Mouse (Mus musculus) forebrain, embryonic 11.5 days (tissue): ENCODE data around the gene Jaml. TPM values are rescaled to one million over a fixed set of nuclear protein-coding genes. Genes with fewer than 3 reads are reported as not detected.

Experiments
- ATAC-seq: fragments of 200-750 bp; cut with Nextera tagmentation; replicated peaks from 2 replicates; pipeline ENCODE4 v1.8.0; 2017; ENCODE audit warnings: moderate TSS enrichment; ENCODE audit not compliant: low FRiP score
- DNase-seq: peaks from one replicate; pipeline ENCODE4 v3.0.0-alpha.2; 2017; ENCODE audit warnings: low spot score
- H3K27ac ChIP-seq: fragments of 300-500 bp; sonication (generic); 2 replicates; pipeline ENCODE4 v1.5.1; 2014; ENCODE audit warnings: low read depth, low read length
- H3K27me3 ChIP-seq: fragments of 300-500 bp; sonication (generic); 2 replicates; pipeline ENCODE4 v1.6.1; 2014; ENCODE audit warnings: mild to moderate bottlenecking, low read length, mixed read lengths; ENCODE audit not compliant: control insufficient read depth, insufficient read depth
- H3K36me3 ChIP-seq: fragments of 300-500 bp; sonication (generic); 2 replicates; pipeline ENCODE4 v1.6.1; 2014; ENCODE audit warnings: mild to moderate bottlenecking, low read length, moderate library complexity, mixed read lengths; ENCODE audit not compliant: control insufficient read depth, insufficient read depth
- H3K4me1 ChIP-seq: fragments of 300-500 bp; sonication (generic); replicated peaks from 2 replicates; pipeline ENCODE4 v1.6.1; 2014; ENCODE audit warnings: low read length, mixed read lengths; ENCODE audit not compliant: control insufficient read depth, insufficient read depth
- H3K4me2 ChIP-seq: fragments of 300-500 bp; sonication (generic); 2 replicates; pipeline ENCODE4 v1.6.1; 2014; ENCODE audit warnings: low read depth, mild to moderate bottlenecking, low read length, moderate library complexity, mixed read lengths; ENCODE audit not compliant: severe bottlenecking
- H3K4me3 ChIP-seq: fragments of 300-500 bp; sonication (generic); 2 replicates; pipeline ENCODE4 v1.5.1; 2014; ENCODE audit warnings: low read depth, low read length
- H3K9ac ChIP-seq: fragments of 300-500 bp; sonication (generic); 2 replicates; pipeline ENCODE4 v1.6.1; 2014; ENCODE audit warnings: low read length
- H3K9me3 ChIP-seq: fragments of 300-500 bp; sonication (generic); 2 replicates; pipeline ENCODE4 v1.6.1; 2016; ENCODE audit warnings: low read length, mixed read lengths; ENCODE audit not compliant: control insufficient read depth
- WGBS: fragments of 180-500 bp; shearing (Covaris S2); extraction: QIAGEN DNeasy Blood & Tissue Kit; methylation state at CpG from one replicate; pipeline ENCODE4 v1.1.7; 2014; 5-methylcytosine and 5-hydroxymethylcytosine counted together
- polyA plus RNA-seq: library from polyadenylated mRNA; unstranded; fragments of >200 nt; fragmentation: Nextera tagmentation; extraction: Ambion mirVana; gene quantifications from 2 replicates; pipeline ENCODE4 v1.2.1, GENCODE M21; 2014

Gene Jaml
- polyA plus RNA-seq, 1 experiment from 2014 or later: not detected

GRCm38 (mm10) chr9:45088040-45088439, 9.1 kb downstream of the Jaml start:
- no peak overlapping the region for H3K9ac ChIP-seq
- no peaks in the 10 kb centered on the region for H3K27me3 ChIP-seq
- H3K9me3 ChIP-seq: no peaks in the 10 kb centered on the region
- no peaks in the 10 kb centered on the region for H3K4me1 ChIP-seq
- DNase-seq (no peak), ATAC-seq (no peak)
- H3K4me2 ChIP-seq: no peak overlapping the region
- H3K36me3 ChIP-seq: no peaks in the 10 kb centered on the region
- no peak overlapping the region for H3K27ac ChIP-seq
- no peak overlapping the region for H3K4me3 ChIP-seq

DNA sequence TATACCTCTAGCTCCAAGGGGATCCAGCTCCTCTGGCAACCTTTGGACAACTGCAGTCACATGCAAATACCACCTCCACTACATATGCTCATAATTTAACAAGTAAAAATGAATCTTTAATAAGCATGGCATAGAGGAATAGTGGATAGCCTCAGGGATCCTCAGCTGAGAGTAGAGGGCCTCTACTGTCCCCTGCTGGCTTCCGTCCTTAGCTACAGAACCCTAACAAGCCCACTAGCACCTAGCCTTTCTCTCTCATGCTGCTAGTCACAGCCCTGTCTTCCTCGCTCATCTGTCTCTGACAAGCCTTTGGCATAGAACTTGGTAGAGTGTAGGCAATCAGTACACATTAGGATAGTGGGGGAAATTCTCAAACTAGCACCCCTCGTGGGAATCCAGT, 11.8 kb downstream of the Jaml start:
- Histone ChIP-seq H3K9ac (no peak overlapping the region), H3K4me1 (no peaks in the 10 kb centered on the region), H3K36me3 (no peaks in the 10 kb centered on the region), H3K9me3 (no peaks in the 10 kb centered on the region), H3K27me3 (no peaks in the 10 kb centered on the region), H3K27ac (no peak overlapping the region), H3K4me2 (no peak overlapping the region), H3K4me3 (no peak overlapping the region)
- DNase-seq: no peak
- ATAC-seq: no peak
- WGBS: 75% methylated on average over 3 of the region's 3 CpGs

DNA sequence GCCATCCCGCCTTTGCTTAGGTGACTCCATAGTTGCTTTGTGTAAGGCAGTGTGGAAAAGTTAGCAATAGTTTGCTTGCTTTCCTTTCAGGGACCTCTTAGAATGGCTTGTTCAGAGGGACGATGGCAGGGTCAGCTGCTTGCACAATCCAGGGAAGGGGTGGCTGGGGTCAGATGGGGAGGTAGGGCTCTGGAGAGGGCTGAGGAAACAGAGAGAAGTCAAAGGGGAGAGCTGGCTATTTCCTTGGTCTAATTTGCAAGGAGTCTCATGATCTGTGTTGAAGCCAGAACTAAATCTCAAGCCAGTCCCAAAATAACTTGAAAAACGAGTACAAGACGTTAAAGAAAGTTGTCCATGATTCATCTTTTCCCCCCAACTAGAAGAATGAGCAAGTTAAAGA, 13.7 kb downstream of the Jaml start:
- no peaks in the 10 kb centered on the region for H3K9me3 ChIP-seq
- H3K4me1 ChIP-seq: no peaks in the 10 kb centered on the region
- no peaks in the 10 kb centered on the region; the same call in 1 of the 2 replicates for H3K27me3 ChIP-seq
- no peak overlapping the region for H3K27ac ChIP-seq
- H3K9ac ChIP-seq: no peak overlapping the region
- DNase-seq (no peak), ATAC-seq (no peak)
- no peaks in the 10 kb centered on the region for H3K36me3 ChIP-seq
- H3K4me3 ChIP-seq: no peak overlapping the region
- WGBS: 81% methylated on average over 4 of the region's 4 CpGs
- no peak overlapping the region for H3K4me2 ChIP-seq

DNA sequence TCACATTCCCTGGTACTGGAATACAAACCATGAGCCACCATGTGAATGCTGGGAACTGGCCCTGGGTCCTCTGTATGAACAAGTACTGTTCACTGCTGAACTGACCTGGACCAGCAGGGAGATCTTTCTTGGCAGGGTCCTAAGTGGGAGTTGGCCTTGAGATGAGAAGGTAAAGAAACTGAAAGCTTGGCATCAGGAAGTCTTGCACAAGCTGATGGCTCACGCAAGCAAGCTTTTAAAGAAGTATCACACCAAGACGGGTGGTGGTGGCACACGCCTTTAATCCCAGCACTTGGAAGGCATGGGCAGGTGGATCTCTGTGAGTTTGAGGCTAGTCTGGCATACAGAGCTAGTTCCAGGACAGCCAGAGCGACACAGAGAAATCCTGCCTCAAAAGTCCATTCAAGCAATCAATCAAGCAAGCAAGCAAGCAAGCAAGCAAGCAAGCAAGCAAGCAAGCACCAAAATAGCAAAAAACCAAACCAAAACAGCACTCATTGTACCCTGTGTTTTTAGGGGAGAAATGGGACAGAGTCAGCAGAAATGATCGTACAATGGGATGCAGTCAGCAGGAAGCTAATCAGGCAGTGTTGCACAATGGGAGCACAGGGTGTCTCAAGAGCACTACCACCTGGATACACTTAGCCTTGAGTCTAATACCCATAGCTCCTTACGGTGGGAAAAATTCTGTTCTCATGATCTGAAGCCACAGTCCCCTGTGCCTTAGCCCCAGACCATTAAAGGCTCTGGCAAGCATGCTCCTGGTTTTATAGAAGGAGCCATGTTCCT, 16.4 kb downstream of the Jaml start:
- no peak for ATAC-seq
- Histone ChIP-seq H3K4me3 (no peak overlapping the region), H3K27me3 (no peaks in the 10 kb centered on the region; the same call in 1 of the 2 replicates), H3K4me1 (no peaks in the 10 kb centered on the region), H3K36me3 (no peaks in the 10 kb centered on the region), H3K9me3 (no peaks in the 10 kb centered on the region), H3K4me2 (no peak overlapping the region), H3K9ac (no peak overlapping the region), H3K27ac (no peak overlapping the region)
- 79% methylated on average over 6 of the region's 6 CpGs for WGBS
- DNase-seq: no peak

- H3K9ac ChIP-seq: no peak overlapping the region
- no peak overlapping the region for H3K27ac ChIP-seq
- H3K4me3 ChIP-seq: no peak overlapping the region
- WGBS: 88% methylated on average over 5 of the region's 5 CpGs
- H3K27me3 ChIP-seq: no peaks in the 10 kb centered on the region; the same call in 1 of the 2 replicates
- DNase-seq (no peak), ATAC-seq (no peak)
- no peaks in the 10 kb centered on the region for H3K36me3 ChIP-seq
- H3K9me3 ChIP-seq: no peaks in the 10 kb centered on the region
- H3K4me2 ChIP-seq: no peak overlapping the region
- no peaks in the 10 kb centered on the region for H3K4me1 ChIP-seq
Observed at GRCm38 (mm10) chr9:45097877-45098276, 18.9 kb downstream of the Jaml start.

- Histone ChIP-seq H3K27ac (no peak overlapping the region), H3K27me3 (no peaks in the 10 kb centered on the region; the same call in 1 of the 2 replicates), H3K4me2 (no peak overlapping the region), H3K4me3 (no peak overlapping the region), H3K9ac (no peak overlapping the region), H3K36me3 (no peaks in the 10 kb centered on the region), H3K4me1 (no peaks in the 10 kb centered on the region), H3K9me3 (no peaks in the 10 kb centered on the region)
- WGBS: 73% methylated on average over 3 of the region's 3 CpGs
- DNase-seq: no peak
- no peak for ATAC-seq
Observed at GRCm38 (mm10) chr9:45098426-45098825, 19.4 kb downstream of the Jaml start.

DNA sequence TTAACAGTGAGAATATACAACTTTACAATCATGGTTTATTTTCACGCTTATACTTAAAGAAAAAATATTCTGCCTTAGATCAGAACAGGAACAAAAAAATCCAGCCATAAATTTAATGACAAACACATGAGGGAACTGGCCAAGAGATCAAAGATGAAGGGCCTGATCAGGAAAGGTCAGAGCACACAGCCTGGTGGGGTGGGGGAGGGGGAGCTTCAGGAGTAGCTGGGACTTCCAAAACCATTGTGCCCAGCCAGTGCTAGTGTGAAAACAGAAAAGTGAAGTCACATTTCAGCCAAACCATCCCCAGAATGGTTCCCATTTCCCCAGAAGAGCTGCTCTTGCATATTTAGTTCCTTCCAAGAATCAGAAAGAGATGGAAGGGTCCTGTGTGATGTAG, 23.5 kb downstream of the Jaml start:
- ATAC-seq (no peak), DNase-seq (no peak)
- H3K36me3 ChIP-seq: no peaks in the 10 kb centered on the region
- H3K4me2 ChIP-seq: no peak overlapping the region
- no peak overlapping the region for H3K27ac ChIP-seq
- H3K4me1 ChIP-seq: no peaks in the 10 kb centered on the region
- H3K27me3 ChIP-seq: no peaks in the 10 kb centered on the region
- H3K4me3 ChIP-seq: no peak overlapping the region
- H3K9ac ChIP-seq: no peak overlapping the region
- 81% methylated on average over 1 of the region's 1 CpGs for WGBS
- no peaks in the 10 kb centered on the region for H3K9me3 ChIP-seq

GRCm38 (mm10) chr9:45103211-45103979, 24.4 kb downstream of the Jaml start:
- H3K27ac ChIP-seq: no peak overlapping the region
- no peak overlapping the region for H3K4me3 ChIP-seq
- ATAC-seq: no peak
- no peak overlapping the region for H3K4me2 ChIP-seq
- no peak for DNase-seq
- 73% methylated on average over 11 of the region's 11 CpGs for WGBS
- H3K36me3 ChIP-seq: no peaks in the 10 kb centered on the region
- no peak overlapping the region for H3K9ac ChIP-seq
- H3K4me1 ChIP-seq: no peaks in the 10 kb centered on the region
- H3K27me3 ChIP-seq: no peaks in the 10 kb centered on the region
- H3K9me3 ChIP-seq: no peaks in the 10 kb centered on the region
